Mouse (Mus musculus): ENCODE measurements around the gene 6430531B16Rik. TPM values are rescaled to one million over a fixed set of nuclear protein-coding genes. Genes with fewer than 3 reads are reported as not detected.
A peak's percentile ranks its signal among the peaks of the same experiment; 100 is the strongest.

6430531B16Rik gene
- polyA plus RNA-seq, 1 experiment from 2014 or later: 5.0 TPM

- ATAC-seq (ENCODE audit: insufficient number of reproducible peaks, low FRiP score, low TSS enrichment, low read depth): no peak
- H3K4me1 ChIP-seq: no peaks in the 10 kb centered on the region
- 80% methylated on average over 10 of the region's 10 CpGs for WGBS
These were observed 41.9 kb downstream of the 6430531B16Rik start for GRCm38 (mm10) chr7:139936705-139937104.

GRCm38 (mm10) chr7:139930732-139931131 lies 47.8 kb downstream of the 6430531B16Rik start:
- Histone ChIP-seq H3K4me1 (no peaks in the 10 kb centered on the region), H3K9ac (no peak overlapping the region), H3K36me3 (no peaks in the 10 kb centered on the region), H3K27ac (replicated peaks) (no peak overlapping the region), H3K27me3 (0 out of 2 replicates have a peak, but pooled peaks cover 3% of the 10 kb centered on the region), H3K4me3 (replicated peaks) (no peak overlapping the region), H3K4me2 (replicated peaks) (no peak overlapping the region), H3K9me3 (replicated peaks) (no peaks in the 10 kb centered on the region)
- ATAC-seq (ENCODE audit: insufficient number of reproducible peaks, low FRiP score, low TSS enrichment, low read depth): no peak; the same call in 1 of the 2 replicates
- WGBS: 14% methylated on average over 11 of the region's 11 CpGs

More at GRCm38 (mm10) chr7:139936705-139937104, 41.9 kb downstream of the 6430531B16Rik start:
- Histone ChIP-seq H3K27me3 (peaks cover 6% of the 10 kb centered on the region; the same call in 1 of the 2 replicates), H3K36me3 (no peaks in the 10 kb centered on the region), H3K4me3 (replicated peaks) (no peak overlapping the region), H3K9me3 (replicated peaks) (no peaks in the 10 kb centered on the region), H3K4me2 (replicated peaks) (no peak overlapping the region), H3K27ac (replicated peaks) (no peak overlapping the region), H3K9ac (no peak overlapping the region)

MicroRNA genes within 50 kb of the gene (microRNA counts, 519-probe panel; counts per million panel counts)
- microRNA mmu-miR-202-3p (1,857 counts per million, percentile 30 among the panel's probes with 10 or more counts), microRNA mmu-miR-202-5p (2,153 counts per million, percentile 47 among the panel's probes with 10 or more counts)

Small RNAs within 50 kb of the gene (microRNA-seq; reads per million reads assigned to microRNA genes)
- not detected for gene Mir202 (ENCODE audit: borderline number of aligned reads)
- gene Mir7062 (ENCODE audit: borderline number of aligned reads): not detected
- not detected for gene mmu-mir-7686 (ENCODE audit: borderline number of aligned reads)

Other genes starting within 250 kb of the 6430531B16Rik start
- gene Adgra1, start 144.6 kb downstream of the 6430531B16Rik start, polyA plus RNA-seq (2015; fragmentation: Nextera tagmentation; extraction: Ambion mirVana): 1.5 and 2.1 TPM in 2 replicates
- 1.1 and 1.7 TPM in 2 replicates for gene Kndc1, start 84.1 kb downstream of the 6430531B16Rik start, polyA plus RNA-seq (2015; fragmentation: Nextera tagmentation; extraction: Ambion mirVana)
- gene Utf1, start 35.0 kb downstream of the 6430531B16Rik start, polyA plus RNA-seq (2015; fragmentation: Nextera tagmentation; extraction: Ambion mirVana): 0.17 TPM in 1 of 2 replicates, not detected in the other
- 2.8 and 4.0 TPM in 2 replicates for gene Adam8, start 13.8 kb upstream of the 6430531B16Rik start, polyA plus RNA-seq (2015; fragmentation: Nextera tagmentation; extraction: Ambion mirVana)
- gene Zfp511, start 57.6 kb upstream of the 6430531B16Rik start, polyA plus RNA-seq (2015; fragmentation: Nextera tagmentation; extraction: Ambion mirVana): 38.5 and 39.0 TPM in 2 replicates
- gene Tubgcp2, start 57.9 kb upstream of the 6430531B16Rik start, polyA plus RNA-seq (2015; fragmentation: Nextera tagmentation; extraction: Ambion mirVana): 49.7 and 55.3 TPM in 2 replicates
- gene Msx3, start 70.3 kb upstream of the 6430531B16Rik start, polyA plus RNA-seq (2015; fragmentation: Nextera tagmentation; extraction: Ambion mirVana): not detected in 2 replicates
- 3.4 and 3.7 TPM in 2 replicates for gene Caly, start 103.8 kb upstream of the 6430531B16Rik start, polyA plus RNA-seq (2015; fragmentation: Nextera tagmentation; extraction: Ambion mirVana)
- 0.28 TPM in 1 of 2 replicates, not detected in the other for gene Prap1, start 114.6 kb upstream of the 6430531B16Rik start, polyA plus RNA-seq (2015; fragmentation: Nextera tagmentation; extraction: Ambion mirVana)
- 26.9 and 29.0 TPM in 2 replicates for gene Fuom, start 123.7 kb upstream of the 6430531B16Rik start, polyA plus RNA-seq (2015; fragmentation: Nextera tagmentation; extraction: Ambion mirVana)
- gene Paox, start 137.0 kb upstream of the 6430531B16Rik start, polyA plus RNA-seq (2015; fragmentation: Nextera tagmentation; extraction: Ambion mirVana): 20.0 and 20.5 TPM in 2 replicates
- gene Echs1, start 137.7 kb upstream of the 6430531B16Rik start, polyA plus RNA-seq (2015; fragmentation: Nextera tagmentation; extraction: Ambion mirVana): 127 and 132 TPM in 2 replicates
- 22.2 and 23.2 TPM in 2 replicates for gene Mtg1, start 158.8 kb upstream of the 6430531B16Rik start, polyA plus RNA-seq (2015; fragmentation: Nextera tagmentation; extraction: Ambion mirVana)
- 0.87 and 1.3 TPM in 2 replicates for gene Sprn, start 176.1 kb upstream of the 6430531B16Rik start, polyA plus RNA-seq (2015; fragmentation: Nextera tagmentation; extraction: Ambion mirVana)
- 0.03 and 0.16 TPM in 2 replicates for gene Olfr522, start 186.0 kb upstream of the 6430531B16Rik start, polyA plus RNA-seq (2015; fragmentation: Nextera tagmentation; extraction: Ambion mirVana)
- 0.39 and 0.57 TPM in 2 replicates for gene Olfr523, start 194.5 kb upstream of the 6430531B16Rik start, polyA plus RNA-seq (2015; fragmentation: Nextera tagmentation; extraction: Ambion mirVana)
- gene Olfr524, start 227.2 kb upstream of the 6430531B16Rik start, polyA plus RNA-seq (2015; fragmentation: Nextera tagmentation; extraction: Ambion mirVana): not detected in 2 replicates
- 0.13 and 0.24 TPM in 2 replicates for gene Cd163l1, start 239.5 kb upstream of the 6430531B16Rik start, polyA plus RNA-seq (2015; fragmentation: Nextera tagmentation; extraction: Ambion mirVana)